Mouse (Mus musculus) T-cell, adult 2 months (primary cell): ENCODE data around the gene AC134908.4.
"Not testable (repeated sequence)": the region's sequence is repeated elsewhere in the genome, so short reads cannot be mapped to it uniquely, and the experiment has no call there.

ENCODE experiments used
- DNase-seq: peaks from one replicate; pipeline ENCODE4 v3.0.0; 2022; ENCODE audit warnings: low spot score

AC134908.4 gene

DNA sequence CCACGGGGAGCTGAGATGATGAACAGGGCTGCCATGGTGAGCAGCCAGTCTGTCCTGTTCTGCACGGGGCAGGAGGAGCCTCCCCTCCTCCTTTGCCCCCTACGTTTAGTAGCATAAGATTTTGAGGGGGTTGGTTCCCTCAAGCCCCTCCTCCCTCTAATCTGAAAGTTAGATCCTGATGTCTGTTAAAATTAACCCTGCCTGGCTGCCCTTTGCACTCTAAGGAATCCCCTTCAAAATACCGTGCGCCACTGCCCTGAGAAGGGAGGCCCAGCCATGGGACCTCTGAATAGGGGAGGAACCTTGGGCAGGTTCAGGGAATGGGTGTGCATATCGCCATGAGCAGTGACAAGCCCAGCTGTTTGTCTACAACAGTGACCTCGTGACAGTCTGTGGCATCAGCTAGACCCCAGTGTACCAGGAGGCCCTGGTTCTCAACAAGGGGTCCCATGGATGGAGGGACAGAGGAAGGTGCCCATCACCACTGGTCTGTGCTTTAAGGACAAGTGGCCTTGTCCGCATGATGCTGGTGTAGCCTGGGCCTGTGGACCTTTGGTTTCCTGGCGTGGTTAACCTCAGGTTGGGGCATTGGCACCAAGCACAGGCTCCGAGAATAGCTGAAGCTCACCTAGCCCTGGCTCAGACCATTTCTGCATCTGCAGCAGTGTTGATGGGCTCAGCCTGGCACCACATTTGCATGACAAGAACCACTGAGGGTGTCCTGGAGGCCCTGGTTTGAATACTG lies 20.0 kb downstream of the AC134908.4 start:
- no peak for DNase-seq

DNA sequence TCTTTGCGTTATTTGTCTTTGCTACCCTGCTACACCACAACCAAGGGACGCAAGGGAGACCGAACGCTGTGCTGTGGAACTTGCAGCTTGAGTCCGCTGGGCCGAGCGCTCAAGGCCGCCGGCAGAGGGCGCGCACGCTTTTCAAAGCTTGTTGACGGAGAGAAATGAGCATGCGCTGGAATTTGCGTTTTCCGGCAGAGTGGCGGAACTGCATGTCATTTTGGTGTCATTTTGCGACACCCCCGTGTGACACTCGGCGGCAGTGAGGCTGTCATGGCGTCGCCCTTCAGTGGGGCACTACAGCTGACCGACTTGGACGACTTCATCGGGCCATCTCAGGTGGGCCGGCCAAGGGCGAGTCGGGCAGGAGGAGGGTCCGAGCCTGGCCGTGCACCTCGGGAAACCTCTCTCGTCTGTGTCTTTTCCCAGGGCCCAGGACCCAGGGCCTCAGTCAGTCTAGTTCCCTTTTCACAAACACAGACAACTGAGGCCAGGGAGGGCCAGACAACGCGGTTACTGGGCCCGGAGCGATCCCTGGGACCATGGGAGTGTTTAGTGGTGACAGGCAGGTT lies 21.8 kb downstream of the AC134908.4 start, which contains the start of gene Narfl:
Narfl (plus strand) TSS at position 228 of the 572 bp plus-strand sequence.
- peak; percentile 95 for DNase-seq

- DNase-seq = no peak
Measured at GRCm38 (mm10) chr17:25769331-25769730, 26.1 kb downstream of the AC134908.4 start.

DNA sequence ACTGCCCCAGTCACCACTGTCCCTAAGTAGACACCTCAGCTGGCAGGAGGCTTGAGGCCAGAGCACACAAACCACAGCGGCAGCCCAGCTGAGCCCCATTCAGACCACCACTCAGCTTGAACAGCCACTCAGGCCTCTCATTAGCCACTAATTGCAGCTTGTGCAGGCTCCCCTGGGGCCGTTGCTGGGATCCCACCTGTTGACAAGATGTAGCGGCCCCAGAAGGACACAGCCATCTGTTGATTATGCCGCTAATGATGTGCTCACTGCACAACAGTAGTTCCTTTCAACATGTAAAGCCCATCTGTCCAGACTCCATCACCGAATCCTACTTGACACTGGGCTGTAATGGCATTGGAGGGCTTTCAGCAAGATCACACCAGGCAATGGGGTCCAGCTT lies 29.6 kb downstream of the AC134908.4 start:
- DNase-seq = no peak

DNA sequence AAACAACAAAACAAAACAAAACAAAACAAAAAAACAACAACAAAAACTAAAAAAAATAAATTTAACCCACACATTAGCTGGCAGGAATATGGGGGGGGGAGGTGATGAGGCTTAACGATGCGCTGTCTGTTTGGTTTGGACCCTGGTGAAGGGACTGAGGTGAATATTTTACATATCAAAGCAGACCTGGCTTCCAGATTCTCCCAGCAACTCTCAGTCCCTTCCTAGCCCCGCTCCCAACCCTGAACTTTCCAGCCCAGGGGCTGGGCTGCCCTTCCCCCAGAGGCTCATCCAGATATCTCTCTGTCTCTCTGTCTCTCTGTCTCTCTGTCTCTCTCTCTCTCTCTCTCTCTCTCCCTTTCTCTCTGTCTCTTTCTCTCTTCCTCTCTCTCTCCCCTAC lies 32.9 kb downstream of the AC134908.4 start:
- DNase-seq = no peak

DNA sequence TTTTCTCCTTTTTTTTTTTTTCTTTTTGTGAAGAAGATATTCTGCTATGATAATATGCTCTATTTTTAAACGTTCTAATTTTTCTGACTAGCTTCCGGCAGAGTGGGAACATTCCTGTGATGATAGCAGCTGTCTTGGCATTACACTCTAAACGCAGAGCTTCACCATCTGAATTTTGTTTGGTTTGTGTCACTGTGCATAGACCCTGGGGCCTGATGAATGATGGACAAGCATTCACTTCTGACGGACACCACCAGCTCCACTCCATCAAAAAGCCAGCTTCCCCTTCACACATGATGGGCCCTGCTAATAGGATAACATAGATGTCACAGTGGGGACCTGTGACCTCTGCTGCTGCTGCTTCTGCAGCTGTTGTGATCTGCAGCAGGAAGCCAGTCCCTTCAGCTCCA lies 33.9 kb downstream of the AC134908.4 start:
- no peak for DNase-seq

DNA sequence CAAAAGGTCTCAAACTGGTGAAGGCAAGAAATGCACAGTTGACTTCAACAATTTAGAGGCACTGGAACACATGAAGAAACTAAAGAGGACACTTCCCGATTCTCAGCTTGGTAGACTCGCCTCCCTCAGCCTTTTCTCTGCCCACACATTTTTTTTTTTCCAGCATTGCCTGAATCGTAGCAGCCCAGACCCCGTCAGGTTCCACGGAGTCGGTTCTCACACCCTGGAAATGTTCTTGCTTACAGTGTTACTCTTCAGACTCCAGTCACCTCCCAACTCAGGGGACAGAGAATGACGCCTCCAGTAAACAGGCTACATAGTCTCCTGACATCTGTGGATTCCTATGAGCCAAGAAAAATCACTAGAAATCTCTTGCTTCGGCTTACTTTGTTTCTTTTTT lies 35.3 kb downstream of the AC134908.4 start:
- DNase-seq = no peak

DNA sequence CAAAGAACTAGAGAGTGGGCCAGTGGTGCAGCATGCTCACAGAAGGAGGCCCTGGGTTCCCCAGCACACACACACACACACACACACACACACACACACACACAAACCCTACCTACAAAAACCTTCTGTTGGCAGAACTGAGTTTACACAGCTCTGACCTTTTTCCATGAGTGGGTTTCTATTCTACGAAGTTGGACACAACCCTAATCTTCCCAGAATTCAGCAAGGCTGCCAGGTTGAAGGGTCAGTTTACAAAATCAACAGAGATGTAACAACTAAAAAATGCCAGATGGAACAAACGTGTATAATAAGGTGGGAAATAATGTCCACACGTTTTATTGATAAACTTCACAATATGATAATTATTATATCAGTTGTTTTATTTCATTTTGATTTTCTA lies 37.8 kb downstream of the AC134908.4 start:
- DNase-seq = no peak

DNA sequence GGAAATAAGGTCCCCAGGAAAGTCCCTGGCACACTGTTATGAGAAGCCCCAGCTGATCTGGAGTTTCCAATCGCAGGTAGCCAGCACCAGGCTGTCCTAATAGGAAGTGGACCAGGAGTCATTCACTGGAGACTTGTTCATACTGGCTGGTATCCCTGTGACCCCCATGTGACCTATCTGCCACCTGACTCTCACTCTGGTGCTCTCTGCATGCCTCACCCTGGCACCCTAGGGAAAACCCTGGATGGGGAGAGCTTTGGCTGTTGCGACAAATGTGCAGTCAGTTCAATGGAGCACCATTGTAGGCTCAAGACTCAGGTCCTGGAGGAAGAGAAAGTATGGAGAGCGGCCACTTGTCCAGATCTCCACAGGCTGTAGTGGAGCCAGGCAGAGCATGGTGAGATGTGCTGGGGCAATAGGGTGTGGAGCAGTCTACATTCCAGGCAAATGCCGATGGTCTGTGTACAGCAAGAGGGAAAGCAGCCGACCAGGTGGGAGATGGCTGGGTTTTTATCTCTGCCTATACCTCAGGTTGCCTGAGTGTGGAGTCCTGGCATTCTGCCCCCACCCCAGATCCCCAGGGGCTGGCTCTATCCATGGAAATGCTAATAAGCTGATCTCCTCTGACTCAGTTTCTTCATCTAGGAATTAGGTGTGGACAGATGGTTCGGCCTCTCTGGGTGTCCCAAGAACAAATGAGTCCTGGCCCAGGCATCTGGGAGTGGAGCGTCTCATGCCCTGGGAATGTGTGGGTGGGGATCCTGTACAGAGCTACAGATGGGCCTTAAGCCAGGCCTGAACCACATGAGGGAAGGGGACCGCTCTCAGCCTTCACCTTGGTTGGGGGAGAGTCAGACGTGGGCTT lies 38.8 kb downstream of the AC134908.4 start:
- no peak for DNase-seq

DNA sequence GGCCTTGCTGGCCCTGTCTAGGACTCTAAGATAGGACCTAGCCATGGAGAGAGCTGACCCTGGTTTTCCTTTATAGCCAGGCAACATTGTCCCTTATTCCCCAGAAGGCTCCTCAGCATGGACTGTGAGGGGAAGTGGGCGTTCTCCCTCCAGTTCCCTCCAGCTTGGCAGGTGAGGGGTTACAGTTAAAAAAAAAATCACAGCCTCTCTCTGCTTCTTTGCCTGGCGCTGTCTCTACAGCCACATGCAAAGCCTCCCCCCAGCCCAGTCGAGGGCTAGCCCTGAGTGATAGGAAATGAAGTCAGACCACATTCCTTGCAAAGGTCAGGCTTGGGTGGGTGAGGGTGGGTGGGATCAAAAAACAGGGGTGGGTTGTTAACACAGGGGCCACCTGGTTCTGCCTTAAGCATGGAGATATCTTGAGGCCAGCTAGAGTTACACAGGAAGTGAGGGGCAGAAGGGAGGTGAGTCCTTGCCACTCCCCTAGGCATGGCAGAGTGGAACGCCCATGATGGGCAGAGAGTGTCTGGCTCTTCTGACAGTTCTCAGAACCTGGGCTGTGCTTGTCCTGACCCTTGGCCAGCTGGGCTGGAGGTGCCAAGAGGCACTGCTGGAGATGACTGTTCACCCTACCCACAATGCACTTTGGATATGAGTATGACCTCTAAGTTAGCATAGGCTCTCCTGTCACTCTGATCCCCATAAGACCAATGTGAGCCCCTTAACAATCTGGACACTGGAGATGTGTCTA lies 39.7 kb downstream of the AC134908.4 start:
- no peak for DNase-seq

- DNase-seq = no peak
Measured at GRCm38 (mm10) chr17:25755086-25755485, 40.4 kb downstream of the AC134908.4 start.

DNA sequence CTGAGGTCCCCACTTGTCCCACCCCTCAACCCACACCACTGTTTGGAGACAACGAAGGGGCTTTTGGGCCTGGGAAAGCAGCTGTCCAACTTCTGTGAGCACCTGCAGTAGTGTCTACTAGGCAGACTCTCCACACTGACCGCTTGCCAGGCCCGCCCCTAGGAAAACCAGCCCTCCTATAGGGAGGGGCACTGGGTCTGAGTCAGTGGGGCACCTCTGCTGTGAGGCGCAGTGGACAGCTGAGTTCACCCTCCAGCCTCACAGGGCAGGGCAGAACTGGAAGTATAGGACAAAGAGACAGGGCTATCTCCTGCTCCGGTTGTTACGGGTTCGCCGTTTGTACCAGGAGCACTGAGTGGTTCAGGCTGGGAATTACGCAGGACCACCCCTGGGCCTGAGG lies 41.2 kb downstream of the AC134908.4 start, which contains the start of gene Msln:
Msln (minus strand) TSS at position 138 of the 400 bp plus-strand sequence.
- DNase-seq = no peak

GRCm38 (mm10) chr17:25751446-25751845 lies 44.0 kb downstream of the AC134908.4 start:
- DNase-seq = no peak

- no peak for DNase-seq
Measured at GRCm38 (mm10) chr17:25749314-25749713, 46.1 kb downstream of the AC134908.4 start.

- no peak for DNase-seq
Measured at GRCm38 (mm10) chr17:25748238-25748637, 47.2 kb downstream of the AC134908.4 start.

DNA sequence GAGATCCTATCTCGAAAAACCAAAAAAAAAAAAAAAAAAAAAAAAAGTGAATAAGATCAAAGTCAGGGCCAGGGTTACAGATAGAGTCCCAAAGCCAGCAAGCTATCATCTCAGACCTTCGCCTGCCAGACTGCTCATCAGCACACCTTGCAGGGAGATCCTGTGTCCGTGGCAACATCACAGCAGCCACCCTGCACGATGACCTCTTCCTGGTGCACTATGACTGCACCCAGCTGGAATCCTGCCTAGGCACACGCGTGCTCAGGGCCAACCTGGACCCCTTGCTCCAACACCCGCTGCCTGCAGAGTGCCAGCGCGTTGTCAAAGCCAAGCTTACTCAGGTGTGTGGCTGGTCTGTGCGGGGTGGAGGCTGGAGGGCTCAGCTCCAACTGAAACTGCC lies 51.1 kb downstream of the AC134908.4 start:
- no peak for DNase-seq

GRCm38 (mm10) chr17:25743831-25744230 lies 51.6 kb downstream of the AC134908.4 start:
- DNase-seq = no peak

DNA sequence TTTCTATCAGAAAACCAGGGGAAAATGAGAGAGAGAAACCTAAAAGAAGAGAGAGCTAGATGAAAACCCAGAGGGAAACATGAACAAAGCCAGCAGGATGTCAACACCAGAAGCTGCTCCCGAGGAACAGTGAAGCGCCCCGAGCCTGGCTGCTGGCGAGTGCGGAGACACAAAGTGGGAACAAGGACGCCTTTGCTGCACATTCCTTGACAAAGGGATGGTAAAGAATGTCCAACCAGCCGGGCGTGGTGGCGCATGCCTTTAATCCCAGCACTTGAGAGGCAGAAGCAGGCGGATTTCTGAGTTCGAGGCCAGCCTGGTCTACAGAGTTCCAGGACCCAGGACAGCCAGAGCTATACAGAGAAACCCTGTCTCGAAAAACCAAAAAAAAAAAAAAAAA lies 54.0 kb downstream of the AC134908.4 start:
- DNase-seq = not testable (repeated sequence)
